Mouse (Mus musculus) heart, adult 9 months (tissue): ENCODE measurements around the gene Map4k5.

Experiments used
- DNase-seq, 2 experiments: peaks; one replicate each; pipeline ENCODE4 v3.0.0; 2022; ENCODE audit warnings: low spot score in 2 of 2

Gene Map4k5

GRCm38 (mm10) chr12:69892371-69893251 lies at the start of gene Map4k5, which contains the start of gene Atl1:
Gene Map4k5 (minus strand): TSS chr12:69893200.
Gene Atl1 (plus strand): TSS chr12:69892614.
- DNase-seq: peak; percentile 87

- DNase-seq: no peak
These were observed 48.8 kb upstream of the Map4k5 start for GRCm38 (mm10) chr12:69941655-69942329.

GRCm38 (mm10) chr12:69939291-69939690 lies 46.3 kb upstream of the Map4k5 start:
- DNase-seq: no peak

GRCm38 (mm10) chr12:69937731-69938130 lies 44.7 kb upstream of the Map4k5 start:
- DNase-seq: no peak

- DNase-seq: no peak
These were observed 33.7 kb upstream of the Map4k5 start for GRCm38 (mm10) chr12:69926716-69927115.

- DNase-seq: peak in 1 of 2 experiments; percentile 18
These were observed 31.0 kb upstream of the Map4k5 start for GRCm38 (mm10) chr12:69924012-69924411.

GRCm38 (mm10) chr12:69923603-69924002 lies 30.6 kb upstream of the Map4k5 start:
- no peak for DNase-seq

- no peak for DNase-seq
These were observed 30.1 kb upstream of the Map4k5 start for GRCm38 (mm10) chr12:69923128-69923527.

- DNase-seq: no peak
These were observed 29.1 kb upstream of the Map4k5 start for GRCm38 (mm10) chr12:69922099-69922498.

- DNase-seq: no peak
These were observed 24.9 kb upstream of the Map4k5 start for GRCm38 (mm10) chr12:69917870-69918269.

- DNase-seq: no peak
These were observed 19.7 kb upstream of the Map4k5 start for GRCm38 (mm10) chr12:69912737-69913136.

GRCm38 (mm10) chr12:69911906-69912305 lies 18.9 kb upstream of the Map4k5 start:
- no peak for DNase-seq

GRCm38 (mm10) chr12:69908511-69908900 lies 15.5 kb upstream of the Map4k5 start:
- no peak for DNase-seq

- DNase-seq: no peak
These were observed 14.9 kb upstream of the Map4k5 start for GRCm38 (mm10) chr12:69907667-69908510.

- DNase-seq: no peak
These were observed 12.0 kb upstream of the Map4k5 start for GRCm38 (mm10) chr12:69904991-69905390.

- DNase-seq: no peak
These were observed 5.1 kb upstream of the Map4k5 start for GRCm38 (mm10) chr12:69898119-69898518.

- no peak for DNase-seq
These were observed 2.0 kb upstream of the Map4k5 start for GRCm38 (mm10) chr12:69895046-69895445.

GRCm38 (mm10) chr12:69893927-69894326 lies 927 bp upstream of the Map4k5 start:
- DNase-seq: no peak

GRCm38 (mm10) chr12:69891721-69892120 lies 1.3 kb downstream of the Map4k5 start:
- DNase-seq: no peak

- DNase-seq: no peak
These were observed 2.5 kb downstream of the Map4k5 start for GRCm38 (mm10) chr12:69890476-69890875.

- no peak for DNase-seq
These were observed 2.9 kb downstream of the Map4k5 start for GRCm38 (mm10) chr12:69890051-69890450.

- DNase-seq: no peak
These were observed 4.7 kb downstream of the Map4k5 start for GRCm38 (mm10) chr12:69888345-69888744.
